Mouse (Mus musculus) frontal cortex, postnatal 36 days (tissue): ENCODE measurements around the gene Pimreg.

Experiments
- DNase-seq, 2 experiments: peaks; one replicate each; pipeline ENCODE4 v3.0.0; 2022; ENCODE audit warnings: low spot score in 2 of 2

The Pimreg gene

DNA sequence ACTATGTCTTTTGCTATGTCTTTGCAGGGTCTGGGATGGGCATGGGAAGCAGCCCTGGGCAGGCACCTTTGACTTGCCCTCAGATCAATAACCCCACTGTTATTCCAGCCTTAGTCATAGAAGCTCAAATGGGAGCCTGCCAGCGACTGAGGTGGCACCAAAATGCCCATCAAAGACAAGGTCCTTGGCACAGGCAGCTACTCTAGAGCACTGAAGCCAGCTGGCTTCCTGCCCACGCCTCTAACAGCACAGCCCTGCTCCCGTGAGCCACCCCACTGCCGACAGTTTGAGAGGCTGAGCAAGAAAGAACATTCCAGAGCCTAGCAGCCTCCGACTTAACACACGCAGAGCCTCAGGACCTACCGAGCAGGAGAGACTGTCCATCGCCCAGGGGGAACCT, 23.3 kb downstream of the Pimreg start:
- DNase-seq: no peak

DNA sequence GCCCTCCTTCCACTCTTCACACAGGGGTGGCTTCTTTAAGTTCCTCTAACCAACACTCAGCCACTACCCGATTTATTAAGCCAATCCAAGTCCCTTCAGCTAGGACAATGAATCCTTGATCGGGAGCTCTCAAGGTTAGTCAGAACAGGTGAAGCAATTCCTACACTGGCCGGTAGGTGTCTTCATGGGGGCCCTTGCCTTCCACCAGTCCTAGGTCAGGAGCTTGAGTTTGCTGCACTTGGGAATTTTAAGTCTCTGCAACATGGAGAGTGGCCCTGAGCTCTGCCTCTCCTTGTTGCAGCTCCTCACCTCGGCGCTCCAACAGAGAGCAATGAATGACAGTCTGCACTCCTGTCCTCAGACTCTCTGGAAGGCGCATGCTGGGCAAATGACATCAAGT, 24.5 kb downstream of the Pimreg start:
- no peak for DNase-seq

DNA sequence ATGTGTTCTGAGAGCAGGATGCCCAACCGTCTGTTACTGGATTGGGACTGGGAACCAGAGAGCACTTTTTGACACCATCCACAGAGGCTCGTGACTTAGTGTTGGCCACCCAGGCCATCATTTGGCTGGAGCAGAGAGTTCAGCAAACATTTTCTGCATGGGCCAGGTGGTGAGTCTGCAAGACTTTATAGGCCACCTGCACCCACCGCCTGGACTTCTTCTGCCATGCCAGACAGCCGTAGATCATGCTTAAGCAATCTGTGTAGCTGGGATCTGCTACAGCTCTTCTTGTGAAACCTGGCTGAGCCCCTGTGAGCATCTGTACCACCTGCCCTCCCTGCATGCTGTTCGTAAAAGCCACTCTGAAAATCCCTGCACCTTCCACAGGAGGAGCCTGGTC, 25.5 kb downstream of the Pimreg start:
- no peak for DNase-seq

GRCm38 (mm10) chr11:72068026-72068425, 26.2 kb downstream of the Pimreg start:
- no peak for DNase-seq

GRCm38 (mm10) chr11:72070733-72071132, 28.9 kb downstream of the Pimreg start:
- no peak for DNase-seq

GRCm38 (mm10) chr11:72072331-72072905, 30.6 kb downstream of the Pimreg start:
- no peak for DNase-seq

DNA sequence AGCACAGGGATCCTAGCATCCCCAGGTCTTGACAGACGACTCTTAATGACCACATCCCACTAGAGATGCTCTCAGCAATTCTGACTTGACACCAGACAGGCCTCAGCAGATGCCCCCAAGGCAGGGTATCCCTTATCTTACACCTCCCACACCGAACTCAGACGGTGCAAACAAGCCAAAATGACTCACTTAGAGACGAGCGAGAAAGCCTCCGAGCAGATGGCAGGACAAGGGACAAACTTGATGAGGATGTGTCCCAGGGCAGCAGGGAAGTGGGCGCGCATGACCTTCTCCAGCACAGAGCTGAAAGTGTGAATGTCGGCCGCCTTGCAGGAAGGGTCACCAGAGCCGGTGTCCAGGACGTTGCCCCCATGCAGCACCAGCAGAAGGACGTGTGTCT, 32.4 kb downstream of the Pimreg start:
- no peak for DNase-seq

DNA sequence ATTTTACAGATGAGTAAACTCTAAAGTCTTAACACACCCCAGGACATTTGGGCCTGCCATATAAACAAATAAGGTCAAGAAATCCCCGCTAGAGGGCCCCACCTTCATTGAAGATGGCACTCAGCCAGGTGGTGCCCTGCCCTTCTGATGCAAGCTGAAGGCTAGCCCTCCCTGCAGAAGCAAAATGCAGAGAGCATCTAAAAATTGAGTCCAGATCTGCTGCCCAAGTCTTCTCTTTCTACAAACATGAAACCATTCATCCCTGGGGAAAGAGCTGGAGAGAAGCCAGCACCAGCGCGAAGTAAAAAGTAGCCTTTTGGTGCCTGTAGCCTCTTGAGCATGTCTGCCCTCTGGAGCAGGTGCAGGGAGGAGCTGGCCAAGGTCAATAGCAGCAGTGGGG, 36.2 kb downstream of the Pimreg start:
- no peak for DNase-seq

GRCm38 (mm10) chr11:72078647-72079046, 36.8 kb downstream of the Pimreg start:
- no peak for DNase-seq

DNA sequence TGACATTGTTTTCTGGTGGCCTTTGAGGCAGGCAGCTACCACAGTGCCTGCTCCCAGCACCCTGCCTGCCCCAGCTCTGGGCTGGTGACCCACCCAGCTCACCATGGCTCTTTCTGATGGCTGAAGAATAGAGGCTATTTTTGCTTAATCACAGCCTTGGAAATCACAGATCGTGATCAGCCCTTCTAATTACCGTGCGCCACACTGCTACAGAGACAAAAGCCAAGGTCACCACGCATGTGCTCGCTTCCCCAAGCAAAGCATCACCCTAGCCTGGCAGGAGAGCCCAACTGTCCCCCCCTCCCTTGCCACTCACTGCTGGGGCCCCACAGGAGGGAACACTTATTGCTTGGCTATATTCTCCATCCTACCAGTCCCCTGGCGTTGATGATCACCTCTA, 38.6 kb downstream of the Pimreg start:
- DNase-seq: no peak

DNA sequence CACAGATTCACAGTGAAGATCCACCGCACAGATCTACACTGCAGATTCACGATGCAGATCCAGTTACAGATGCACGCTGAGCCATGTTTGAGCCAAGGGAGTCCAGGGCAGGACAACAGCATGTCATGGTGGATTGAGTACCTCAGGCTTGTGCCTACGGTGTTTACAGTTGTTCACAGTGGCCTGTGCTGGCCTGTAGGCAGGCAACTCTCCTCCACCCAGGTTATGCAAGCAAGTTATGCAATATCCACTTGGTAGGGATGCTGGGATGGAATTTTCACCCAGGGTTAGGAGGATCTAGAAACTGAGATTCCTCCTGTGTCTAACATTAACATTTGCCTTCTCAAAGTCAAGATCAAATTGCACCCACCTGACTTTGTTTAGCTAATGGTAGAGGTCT, 40.8 kb downstream of the Pimreg start:
- DNase-seq: no peak

GRCm38 (mm10) chr11:72084337-72084736, 42.5 kb downstream of the Pimreg start:
- peak in 1 of 2 experiments; percentile 55 for DNase-seq

- peak; percentile 62 to 85 for DNase-seq
Measured at GRCm38 (mm10) chr11:72086251-72087046, 44.6 kb downstream of the Pimreg start.

- DNase-seq: no peak
Measured at GRCm38 (mm10) chr11:72092390-72092789, 50.6 kb downstream of the Pimreg start.

DNA sequence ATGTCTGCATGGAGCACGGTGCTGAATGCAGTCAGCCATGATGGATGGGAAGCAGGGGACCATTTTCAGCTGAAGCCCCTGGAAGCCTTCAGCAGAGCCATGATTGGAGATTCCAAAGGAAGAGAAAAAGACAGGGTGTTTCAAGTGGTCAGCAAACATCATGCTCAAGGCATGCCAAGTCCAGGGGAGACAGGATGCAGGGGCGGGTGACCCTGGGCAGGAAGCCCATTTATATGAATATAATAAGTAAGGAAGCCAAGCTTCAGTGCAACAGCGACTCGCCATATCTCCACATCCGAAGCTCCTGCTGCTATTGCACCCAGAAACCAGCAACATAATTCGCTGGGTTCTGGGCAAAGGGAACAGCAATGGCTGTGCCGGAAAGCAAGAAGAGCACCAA, 52.6 kb downstream of the Pimreg start:
- DNase-seq: no peak

- no peak for DNase-seq
Measured at GRCm38 (mm10) chr11:72095994-72096393, 54.2 kb downstream of the Pimreg start.
